9 mouse cellular contexts compared by ENCODE assay signal in the genomic region with DNA sequence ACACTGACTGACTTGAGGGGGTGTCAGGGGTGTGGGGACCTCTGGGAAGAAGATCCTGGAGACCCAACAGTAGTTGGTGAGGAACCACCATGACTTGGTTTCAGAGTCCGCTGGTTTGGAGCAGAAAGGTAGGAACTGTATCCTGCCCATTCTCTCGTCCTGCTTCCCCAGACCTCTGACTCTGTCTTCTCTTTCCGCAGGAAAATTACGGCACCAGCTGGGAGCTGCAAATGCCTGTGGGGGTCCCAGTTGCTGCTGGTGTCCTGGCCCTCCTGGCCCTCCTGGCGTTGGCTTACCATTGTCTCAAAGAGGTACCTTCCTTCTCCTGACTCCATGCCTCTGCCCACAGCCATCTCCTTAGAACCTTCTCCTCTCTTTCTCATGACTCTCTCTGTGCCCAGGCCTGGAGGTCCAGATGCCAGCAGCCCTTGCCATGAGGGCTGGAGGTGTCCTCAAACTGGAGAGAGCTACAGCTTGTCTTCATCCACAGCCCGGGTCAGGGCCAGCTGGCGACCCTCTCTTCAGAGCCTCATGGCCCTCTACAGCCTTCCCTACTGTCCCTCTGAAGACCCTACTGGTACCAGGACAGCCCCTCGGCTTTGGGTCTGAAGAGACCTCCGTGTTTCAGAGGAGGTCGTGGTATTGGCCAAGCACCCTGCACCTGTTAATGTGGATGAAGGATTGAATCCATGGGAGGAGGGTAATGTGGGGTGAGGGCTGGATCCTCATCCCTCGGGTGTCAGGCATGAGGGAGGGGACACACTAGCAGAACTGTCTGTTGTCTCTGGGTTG. TPM values are rescaled to one million over a fixed set of nuclear protein-coding genes. Genes with fewer than 3 reads are reported as not detected.
DNase-seq lines count a peak whose midpoint lies in the region; ATAC-seq and TF ChIP-seq lines count a peak whose summit lies in the region.
"Had no signal": no experiment of that assay in that cellular context is flagged by ENCODE, and none has a peak within 500 bp of the region (broad histone marks: within the 10 kb centered on the region; RNA-seq: fewer than 3 reads in every experiment).

No protein-coding gene starts in this region.

- H3K9ac ChIP-seq in heart, embryonic 15.5 days, result no peak overlapping the region
- no peak overlapping the region for H3K9ac ChIP-seq in midbrain, embryonic 13.5 days (replicated peaks)
- peak overlapping the region; percentile 21; the same call in 1 of the 2 replicates for H3K9ac ChIP-seq in intestine, embryonic 15.5 days
- no peak overlapping the region for H3K9ac ChIP-seq in forebrain, postnatal 0 days
- H3K9ac ChIP-seq: neural tube, embryonic 12.5 days had no signal

- no peak overlapping the region for H3K27ac ChIP-seq in heart, embryonic 15.5 days
- H3K27ac ChIP-seq in midbrain, embryonic 10.5 days (replicated peaks), result no peak overlapping the region
- no peak overlapping the region for H3K27ac ChIP-seq in midbrain, embryonic 13.5 days
- H3K27ac ChIP-seq in intestine, embryonic 15.5 days, result no peak overlapping the region
- peak overlapping the region; percentile 48 for H3K27ac ChIP-seq in small intestine, adult 2 months (ENCODE audit: insufficient read depth, low read depth, low read length)
- H3K27ac ChIP-seq in forebrain, postnatal 0 days (ENCODE audit: low read depth, low read length), result no peak overlapping the region
- H3K27ac ChIP-seq: neural tube, embryonic 12.5 days had no signal

- no peaks in the 10 kb centered on the region for H3K9me3 ChIP-seq in heart, embryonic 15.5 days (replicated peaks)
- no peaks in the 10 kb centered on the region for H3K9me3 ChIP-seq in midbrain, embryonic 10.5 days (replicated peaks)
- H3K9me3 ChIP-seq in midbrain, embryonic 13.5 days, result no peaks in the 10 kb centered on the region
- no peaks in the 10 kb centered on the region for H3K9me3 ChIP-seq in intestine, embryonic 15.5 days
- no peaks in the 10 kb centered on the region for H3K9me3 ChIP-seq in forebrain, postnatal 0 days (ENCODE audit: low read length)
- H3K9me3 ChIP-seq: neural tube, embryonic 12.5 days had no signal

- H3K36me3 ChIP-seq in heart, embryonic 15.5 days, result peaks cover 33% of the 10 kb centered on the region
- peaks cover 39% of the 10 kb centered on the region for H3K36me3 ChIP-seq in midbrain, embryonic 10.5 days
- peaks cover 43% of the 10 kb centered on the region for H3K36me3 ChIP-seq in midbrain, embryonic 13.5 days
- peaks cover 10% of the 10 kb centered on the region; the same call in 1 of the 2 replicates for H3K36me3 ChIP-seq in intestine, embryonic 15.5 days
- peaks cover 5% of the 10 kb centered on the region for H3K36me3 ChIP-seq in small intestine, adult 2 months (ENCODE audit: control insufficient read depth, insufficient read depth, low read length)
- H3K36me3 ChIP-seq in forebrain, postnatal 0 days (ENCODE audit: insufficient read depth), result peaks cover 27% of the 10 kb centered on the region

- ATAC-seq in heart, embryonic 15.5 days (replicated peaks; ENCODE audit: insufficient number of reproducible peaks, insufficient read depth, low FRiP score, low read depth), result no peak
- no peak for ATAC-seq in midbrain, embryonic 13.5 days
- no peak for ATAC-seq in intestine, embryonic 15.5 days
- ATAC-seq in forebrain, postnatal 0 days, result no peak

- H3K27me3 ChIP-seq in heart, embryonic 15.5 days, result peaks cover 37% of the 10 kb centered on the region
- H3K27me3 ChIP-seq in midbrain, embryonic 10.5 days (ENCODE audit: low read depth, poor library complexity, severe bottlenecking), result peaks cover 41% of the 10 kb centered on the region
- peaks cover 37% of the 10 kb centered on the region for H3K27me3 ChIP-seq in midbrain, embryonic 13.5 days
- H3K27me3 ChIP-seq in intestine, embryonic 15.5 days (replicated peaks), result peaks cover 21% of the 10 kb centered on the region
- peaks cover 11% of the 10 kb centered on the region; the same call in 1 of the 2 replicates for H3K27me3 ChIP-seq in small intestine, adult 2 months (ENCODE audit: control insufficient read depth, insufficient read depth, low read length)
- H3K27me3 ChIP-seq in forebrain, postnatal 0 days (ENCODE audit: insufficient read depth, low read length), result peaks cover 19% of the 10 kb centered on the region; the same call in 1 of the 2 replicates

- intact Hi-C loops in heart, postnatal 14 days (cut with DNase I), result loop anchor here (2.0 to 5.0 kb wide), 4 partner anchors 21 to 211 kb away; a partner anchor contains a TSS

- no peak for TF ChIP-seq CTCF in small intestine, adult 2 months (IDR thresholded peaks at IDR 0.05; ENCODE audit: extremely low read depth, insufficient read length, insufficient replicate concordance, low read depth, low read length)
- TF ChIP-seq CTCF in forebrain, postnatal 0 days (IDR thresholded peaks at IDR 0.05; ENCODE audit: low read depth), result no peak

- peaks cover 21% of the 10 kb centered on the region for H3K4me1 ChIP-seq in heart, embryonic 15.5 days (replicated peaks)
- H3K4me1 ChIP-seq in midbrain, embryonic 10.5 days, result peaks cover 22% of the 10 kb centered on the region
- H3K4me1 ChIP-seq in midbrain, embryonic 13.5 days (replicated peaks), result peaks cover 18% of the 10 kb centered on the region
- peaks cover 18% of the 10 kb centered on the region for H3K4me1 ChIP-seq in intestine, embryonic 15.5 days (replicated peaks)
- peaks cover 24% of the 10 kb centered on the region for H3K4me1 ChIP-seq in small intestine, adult 2 months (ENCODE audit: control insufficient read depth, insufficient read depth, insufficient read length, low read length)
- peaks cover 9% of the 10 kb centered on the region for H3K4me1 ChIP-seq in forebrain, postnatal 0 days (ENCODE audit: insufficient read depth)

- DNase-seq in heart, postnatal 14 days, result no peak
- DNase-seq in midbrain, embryonic 10.5 days (ENCODE audit: low spot score), result no peak
- no peak for DNase-seq in forebrain, postnatal 0 days
- DNase-seq in layer of hippocampus, adult 11-12 months (ENCODE audit: low spot score), result no peak

- peak overlapping the region; percentile 48 for H3K4me2 ChIP-seq in heart, embryonic 15.5 days
- no peak overlapping the region for H3K4me2 ChIP-seq in midbrain, embryonic 13.5 days (replicated peaks)
- peak overlapping the region; percentile 39 for H3K4me2 ChIP-seq in intestine, embryonic 15.5 days (replicated peaks)
- H3K4me2 ChIP-seq in forebrain, postnatal 0 days (ENCODE audit: low read depth), result no peak overlapping the region
- H3K4me2 ChIP-seq: neural tube, embryonic 12.5 days had no signal

- 77% methylated on average over 11 of the region's 11 CpGs for WGBS in heart, embryonic 15.5 days
- 84% methylated on average over 11 of the region's 11 CpGs for WGBS in midbrain, embryonic 10.5 days
- 80% methylated on average over 11 of the region's 11 CpGs for WGBS in midbrain, embryonic 13.5 days
- 83% methylated on average over 11 of the region's 11 CpGs for WGBS in intestine, embryonic 15.5 days
- WGBS in small intestine, adult 2 months, result 82% methylated on average over 11 of the region's 11 CpGs
- 83% methylated on average over 11 of the region's 11 CpGs for WGBS in forebrain, postnatal 0 days

- H3K4me3 ChIP-seq in heart, embryonic 15.5 days, result peak overlapping the region; percentile 31
- 0 out of 2 replicates have a peak overlapping the region, but pooled peaks have one; percentile 9 for H3K4me3 ChIP-seq in midbrain, embryonic 10.5 days
- no peak overlapping the region for H3K4me3 ChIP-seq in midbrain, embryonic 13.5 days (replicated peaks)
- 0 out of 2 replicates have a peak overlapping the region, but pooled peaks have one; percentile 2 for H3K4me3 ChIP-seq in intestine, embryonic 15.5 days (replicated peaks)
- H3K4me3 ChIP-seq in small intestine, adult 2 months (ENCODE audit: low read depth, low read length), result peak overlapping the region; percentile 58
- H3K4me3 ChIP-seq in forebrain, postnatal 0 days (ENCODE audit: low read depth, low read length), result no peak overlapping the region
- H3K4me3 ChIP-seq: neural tube, embryonic 12.5 days had no signal

- no peak for TF ChIP-seq POLR2A in small intestine, adult 2 months (IDR thresholded peaks at IDR 0.05; ENCODE audit: low read depth, low read length)

RNA-seq across cellular contexts. Expression of a gene that starts 4.0 kb away (rescaled TPM):
- 0.28 and 3.3 TPM in 2 replicates for polyA plus RNA-seq in heart, embryonic 15.5 days (2015; fragmentation: Nextera tagmentation; extraction: Ambion mirVana)
- total RNA-seq in heart, postnatal 14 days (2021), result not detected
- polyA plus RNA-seq in midbrain, embryonic 10.5 days (2016; fragmentation: Nextera tagmentation; extraction: Ambion mirVana), result 1.7 and 2.3 TPM in 2 replicates
- 0.57 and 0.66 TPM in 2 replicates for polyA plus RNA-seq in midbrain, embryonic 13.5 days (2015; fragmentation: Nextera tagmentation; extraction: Ambion mirVana)
- 0.33 and 0.49 TPM in 2 replicates for polyA plus RNA-seq in intestine, embryonic 15.5 days (2015; fragmentation: Nextera tagmentation; extraction: Ambion mirVana)
- polyA plus RNA-seq in small intestine, adult 2 months (2012; rRNA removed), result 1.5 and 2.9 TPM in 2 replicates
- total RNA-seq in forebrain, postnatal 0 days (2014; rRNA removed), result 0.38 and 0.90 TPM in 2 replicates
- polyA plus RNA-seq in forebrain, postnatal 0 days (2015; fragmentation: Nextera tagmentation; extraction: Ambion mirVana), result 0.23 and 0.82 TPM in 2 replicates

RNA-seq across cellular contexts. Expression of a gene that starts 8.9 kb away (rescaled TPM):
- 13.5 and 18.7 TPM in 2 replicates for polyA plus RNA-seq in heart, embryonic 15.5 days (2015; fragmentation: Nextera tagmentation; extraction: Ambion mirVana)
- total RNA-seq in heart, postnatal 14 days (2021), result 10 to 100 TPM; 21.8 to 23.4 TPM
- polyA plus RNA-seq in midbrain, embryonic 10.5 days (2016; fragmentation: Nextera tagmentation; extraction: Ambion mirVana), result 27.6 and 36.2 TPM in 2 replicates
- 55.8 and 56.8 TPM in 2 replicates for polyA plus RNA-seq in midbrain, embryonic 13.5 days (2015; fragmentation: Nextera tagmentation; extraction: Ambion mirVana)
- polyA plus RNA-seq in intestine, embryonic 15.5 days (2015; fragmentation: Nextera tagmentation; extraction: Ambion mirVana), result 21.8 and 22.7 TPM in 2 replicates
- polyA plus RNA-seq in small intestine, adult 2 months (2012; rRNA removed), result 112 and 152 TPM in 2 replicates
- 51.9 and 54.9 TPM in 2 replicates for total RNA-seq in forebrain, postnatal 0 days (2014; rRNA removed)
- polyA plus RNA-seq in forebrain, postnatal 0 days (2015; fragmentation: Nextera tagmentation; extraction: Ambion mirVana), result 48.8 and 56.9 TPM in 2 replicates

RNA-seq across cellular contexts. Expression of a gene that starts 21.8 kb away (rescaled TPM):
- 36.5 and 47.5 TPM in 2 replicates for polyA plus RNA-seq in heart, embryonic 15.5 days (2015; fragmentation: Nextera tagmentation; extraction: Ambion mirVana)
- total RNA-seq in heart, postnatal 14 days (2021), result 10 to 100 TPM; 30.2 to 30.8 TPM
- polyA plus RNA-seq in midbrain, embryonic 10.5 days (2016; fragmentation: Nextera tagmentation; extraction: Ambion mirVana), result 187 and 202 TPM in 2 replicates
- polyA plus RNA-seq in midbrain, embryonic 13.5 days (2015; fragmentation: Nextera tagmentation; extraction: Ambion mirVana), result 238 and 243 TPM in 2 replicates
- 48.3 and 49.4 TPM in 2 replicates for polyA plus RNA-seq in intestine, embryonic 15.5 days (2015; fragmentation: Nextera tagmentation; extraction: Ambion mirVana)
- polyA plus RNA-seq in small intestine, adult 2 months (2012; rRNA removed), result 16.5 and 34.1 TPM in 2 replicates
- 167 and 189 TPM in 2 replicates for total RNA-seq in forebrain, postnatal 0 days (2014; rRNA removed)
- 117 and 135 TPM in 2 replicates for polyA plus RNA-seq in forebrain, postnatal 0 days (2015; fragmentation: Nextera tagmentation; extraction: Ambion mirVana)

RNA-seq across cellular contexts. Expression of a gene that starts 23.5 kb away (rescaled TPM):
- 22.4 and 37.6 TPM in 2 replicates for polyA plus RNA-seq in heart, embryonic 15.5 days (2015; fragmentation: Nextera tagmentation; extraction: Ambion mirVana)
- 1 to 10 TPM; 3.1 to 3.6 TPM for total RNA-seq in heart, postnatal 14 days (2021)
- 58.5 and 59.7 TPM in 2 replicates for polyA plus RNA-seq in midbrain, embryonic 10.5 days (2016; fragmentation: Nextera tagmentation; extraction: Ambion mirVana)
- polyA plus RNA-seq in midbrain, embryonic 13.5 days (2015; fragmentation: Nextera tagmentation; extraction: Ambion mirVana), result 21.4 and 26.5 TPM in 2 replicates
- 42.3 and 46.0 TPM in 2 replicates for polyA plus RNA-seq in intestine, embryonic 15.5 days (2015; fragmentation: Nextera tagmentation; extraction: Ambion mirVana)
- polyA plus RNA-seq in small intestine, adult 2 months (2012; rRNA removed), result 25.0 and 42.3 TPM in 2 replicates
- total RNA-seq in forebrain, postnatal 0 days (2014; rRNA removed), result 9.1 and 16.3 TPM in 2 replicates
- polyA plus RNA-seq in forebrain, postnatal 0 days (2015; fragmentation: Nextera tagmentation; extraction: Ambion mirVana), result 14.1 and 14.5 TPM in 2 replicates

RNA-seq across cellular contexts. Expression of a gene that starts 27.0 kb away (rescaled TPM):
- polyA plus RNA-seq in heart, embryonic 15.5 days (2015; fragmentation: Nextera tagmentation; extraction: Ambion mirVana), result not detected in 2 replicates
- not detected for total RNA-seq in heart, postnatal 14 days (2021)
- not detected in 2 replicates for polyA plus RNA-seq in midbrain, embryonic 10.5 days (2016; fragmentation: Nextera tagmentation; extraction: Ambion mirVana)
- polyA plus RNA-seq in midbrain, embryonic 13.5 days (2015; fragmentation: Nextera tagmentation; extraction: Ambion mirVana), result 0.30 TPM in 1 of 2 replicates, not detected in the other
- polyA plus RNA-seq in intestine, embryonic 15.5 days (2015; fragmentation: Nextera tagmentation; extraction: Ambion mirVana), result 0.14 TPM in 1 of 2 replicates, not detected in the other
- not detected in 2 replicates for polyA plus RNA-seq in small intestine, adult 2 months (2012; rRNA removed)
- not detected in 2 replicates for total RNA-seq in forebrain, postnatal 0 days (2014; rRNA removed)
- not detected in 2 replicates for polyA plus RNA-seq in forebrain, postnatal 0 days (2015; fragmentation: Nextera tagmentation; extraction: Ambion mirVana)

Comparison
In these comparisons a context has a peak if more than half of its experiments do, and no peak if none do; other contexts are left out.
1. H3K4me3 ChIP-seq: peak in heart, embryonic 15.5 days (single experiment), midbrain, embryonic 10.5 days (single experiment), intestine, embryonic 15.5 days (single experiment) and small intestine, adult 2 months (single experiment); none in midbrain, embryonic 13.5 days (single experiment) and forebrain, postnatal 0 days (single experiment).
2. H3K4me2 ChIP-seq: peak in heart, embryonic 15.5 days (single experiment) and intestine, embryonic 15.5 days (single experiment); none in midbrain, embryonic 13.5 days (single experiment) and forebrain, postnatal 0 days (single experiment).